Comparison of ENCODE assay signal across 13 mouse cellular contexts in genomic region chr6:88984863-88985262, GRCm38 (mm10).
"Had no signal": no experiment of that assay in that cellular context is flagged by ENCODE, and none has a peak within 500 bp of the region (broad histone marks: within the 10 kb centered on the region; RNA-seq: fewer than 3 reads in every experiment).

No protein-coding gene starts in this region.

- H3K27me3 ChIP-seq: limb, embryonic 15.5 days; neural tube, embryonic 12.5 days; stomach, embryonic 15.5 days had no signal

- DNase-seq: kidney, adult 18-20 months; kidney, postnatal 25 days; lung, embryonic 14.5 days; lung, postnatal 10 days; retina, postnatal 1 day; thymus, adult 2 months; thymus, postnatal 25 days had no signal

- H3K27ac ChIP-seq: left cerebral cortex, adult 2 months; limb, embryonic 15.5 days; liver, embryonic 12.5 days; macrophage; neural tube, embryonic 12.5 days; stomach, embryonic 15.5 days had no signal

- H3K36me3 ChIP-seq: limb, embryonic 15.5 days; liver, embryonic 12.5 days; neural tube, embryonic 12.5 days; stomach, embryonic 15.5 days had no signal

- ATAC-seq: liver, embryonic 12.5 days had no signal

- H3K9ac ChIP-seq: limb, embryonic 15.5 days; liver, embryonic 12.5 days; lung, embryonic 14.5 days; neural tube, embryonic 12.5 days; stomach, embryonic 15.5 days had no signal

- H3K4me2 ChIP-seq: limb, embryonic 15.5 days; liver, embryonic 12.5 days; lung, embryonic 14.5 days; neural tube, embryonic 12.5 days; stomach, embryonic 15.5 days had no signal

- H3K9me3 ChIP-seq: limb, embryonic 15.5 days; liver, embryonic 12.5 days; neural tube, embryonic 12.5 days; stomach, embryonic 15.5 days had no signal

- H3K4me3 ChIP-seq: left cerebral cortex, adult 2 months; limb, embryonic 15.5 days; liver, embryonic 12.5 days; neural tube, embryonic 12.5 days; stomach, embryonic 15.5 days had no signal

- H3K4me1 ChIP-seq: limb, embryonic 15.5 days; stomach, embryonic 15.5 days had no signal
